Comparison of ENCODE assay signal across 23 mouse cellular contexts in genomic region chr6:49013458-49013857, GRCm38 (mm10). TPM values are rescaled to one million over a fixed set of nuclear protein-coding genes. Genes with fewer than 3 reads are reported as not detected.
"Had no signal": no experiment of that assay in that cellular context is flagged by ENCODE, and none has a peak within 500 bp of the region (broad histone marks: within the 10 kb centered on the region; RNA-seq: fewer than 3 reads in every experiment).

No protein-coding gene starts in this region.

- DNase-seq: kidney, adult 2 months; kidney, postnatal 14 days; liver, embryonic 13.5 days; liver, postnatal 0 days; lung, postnatal 14 days; right cerebral cortex, postnatal 14 days had no signal

- ATAC-seq: intestine, embryonic 16.5 days; liver, postnatal 0 days; midbrain, embryonic 13.5 days had no signal

RNA-seq across cellular contexts. Expression of gene Gpnmb, which starts 22.9 kb away (rescaled TPM):
- total RNA-seq: neutrophil, adult 5-6 weeks had no signal

RNA-seq across cellular contexts. Expression of gene Svs1, which starts 26.8 kb away (rescaled TPM):
- total RNA-seq: layer of hippocampus, adult 8-10 months; layer of hippocampus, postnatal 14 days; left cerebral cortex, adult 8-10 months; left cerebral cortex, postnatal 25 days; megakaryocyte progenitor cell, adult 5-6 weeks; midbrain, postnatal 0 days; neutrophil, adult 5-6 weeks had no signal
- polyA plus RNA-seq: intestine, embryonic 16.5 days; kidney, embryonic 15.5 days; large intestine, adult 2 months; limb, embryonic 11.5 days; limb, embryonic 15.5 days; liver, embryonic 13.5 days; liver, postnatal 0 days; lung, embryonic 15.5 days; midbrain, embryonic 13.5 days; midbrain, postnatal 0 days; neural tube, embryonic 11.5 days; spleen, adult 2 months; stomach, embryonic 16.5 days had no signal

RNA-seq across cellular contexts. Expression of gene Doxl2, which starts 38.7 kb away (rescaled TPM):
- total RNA-seq: layer of hippocampus, adult 8-10 months; layer of hippocampus, postnatal 14 days; left cerebral cortex, adult 8-10 months; left cerebral cortex, postnatal 25 days; megakaryocyte progenitor cell, adult 5-6 weeks; midbrain, postnatal 0 days; neutrophil, adult 5-6 weeks had no signal
- polyA plus RNA-seq: intestine, embryonic 16.5 days; kidney, adult 2 months; kidney, embryonic 15.5 days; large intestine, adult 2 months; limb, embryonic 11.5 days; limb, embryonic 15.5 days; liver, embryonic 13.5 days; liver, postnatal 0 days; lung, embryonic 15.5 days; midbrain, embryonic 13.5 days; midbrain, postnatal 0 days; neural tube, embryonic 11.5 days; stomach, embryonic 16.5 days had no signal
